Mouse (Mus musculus) lung, postnatal 0 days (tissue): ENCODE data around the gene Foxp4.

Experiments
- CTCF ChIP-seq: IDR thresholded peaks from 2 replicates; pipeline ENCODE4 v1.5.1; 2016; ENCODE audit warnings: antibody characterized with exemption, mild to moderate bottlenecking
- EP300 ChIP-seq: IDR thresholded peaks from 2 replicates; pipeline ENCODE4 v1.6.1; 2016; ENCODE audit warnings: antibody characterized with exemption, mild to moderate bottlenecking, control low read depth

DNA sequence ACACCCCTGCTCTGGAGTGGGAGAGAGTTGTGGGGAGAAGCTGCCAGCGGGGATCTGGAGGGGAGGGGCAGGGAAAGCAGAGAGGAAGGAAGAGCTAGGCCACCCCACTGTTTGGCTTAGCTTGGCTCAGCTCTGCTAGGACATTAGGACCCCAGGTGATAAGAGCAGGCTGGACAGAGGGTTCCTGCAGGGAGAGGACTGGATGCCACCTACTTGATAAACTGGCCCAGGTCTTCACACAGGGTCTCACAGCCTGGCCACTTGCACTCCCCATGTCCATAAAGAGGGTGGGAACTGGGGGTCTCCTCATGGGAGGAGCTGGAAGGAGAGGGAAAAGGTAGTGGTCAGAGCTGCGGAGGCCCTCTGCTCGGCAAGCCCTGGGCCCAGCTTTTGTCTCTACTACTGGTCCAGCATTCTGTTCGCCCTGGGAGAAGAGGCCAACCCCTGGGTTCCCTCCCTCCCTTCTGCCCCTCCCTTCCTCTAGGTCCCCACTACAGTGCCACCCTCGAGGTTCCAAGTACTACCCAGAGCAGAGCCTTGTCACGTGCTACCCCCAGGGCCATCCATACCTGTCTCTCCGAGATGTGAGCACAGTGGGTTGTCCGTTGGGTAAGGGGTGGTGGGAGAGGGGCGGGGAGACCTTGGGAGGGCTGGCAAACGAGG lies 46.6 kb downstream of the Foxp4 start:
- TF ChIP-seq CTCF (no peak), EP300 (no peak)
